Mouse (Mus musculus): ENCODE results near the gene Daglb. TPM values are rescaled to one million over a fixed set of nuclear protein-coding genes. Genes with fewer than 3 reads are reported as not detected.
"Not testable (repeated sequence)": the region's sequence is repeated elsewhere in the genome, so short reads cannot be mapped to it uniquely, and the experiment has no call there.

Gene Daglb
- polyA plus RNA-seq, 1 experiment from 2014 or later = 4.9 TPM

DNA sequence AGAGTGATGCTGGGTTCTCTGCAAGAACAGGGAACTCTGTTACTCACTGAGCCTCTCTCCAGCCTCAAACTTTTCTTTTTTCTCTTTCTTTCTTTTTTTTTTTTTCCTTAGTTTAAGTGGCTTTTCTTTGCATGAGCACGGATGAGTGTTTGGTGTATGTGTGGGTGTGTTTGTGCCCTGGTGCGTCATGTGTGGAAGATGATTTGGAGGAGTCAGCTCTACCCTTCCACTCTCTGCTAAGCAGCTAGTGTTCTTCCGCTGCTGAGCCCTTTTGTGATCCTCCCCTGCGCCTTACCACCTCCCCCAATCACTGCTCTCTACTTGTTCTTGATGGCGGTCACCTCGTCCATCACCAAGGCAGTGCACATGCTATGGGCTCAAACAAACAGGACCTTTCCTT is 31.3 kb downstream of the Daglb start:
- Histone ChIP-seq H3K9me3 (replicated peaks; ENCODE audit: low read length) (no peaks in the 10 kb centered on the region), H3K9ac (ENCODE audit: low read depth, low read length) (no peak overlapping the region), H3K4me2 (ENCODE audit: low read length) (no peak overlapping the region), H3K27ac (no peak overlapping the region), H3K36me3 (ENCODE audit: insufficient read depth, low read length) (no peaks in the 10 kb centered on the region), H3K4me3 (replicated peaks; ENCODE audit: low read depth, low read length) (no peak overlapping the region), H3K4me1 (replicated peaks; ENCODE audit: insufficient read depth, low read length) (no peaks in the 10 kb centered on the region), H3K27me3 (ENCODE audit: insufficient read depth, low read length) (no peaks in the 10 kb centered on the region)
- no peak for TF ChIP-seq CTCF (IDR thresholded peaks at IDR 0.05; ENCODE audit: low read depth)
- WGBS = 89% methylated on average over 6 of the region's 6 CpGs
- ATAC-seq (replicated peaks; ENCODE audit: low FRiP score, low read depth) (no peak), DNase-seq (ENCODE audit: low spot score) (no peak)

- Histone ChIP-seq H3K27me3 (ENCODE audit: insufficient read depth, low read length) (no peaks in the 10 kb centered on the region), H3K9me3 (replicated peaks; ENCODE audit: low read length) (no peaks in the 10 kb centered on the region), H3K4me3 (replicated peaks; ENCODE audit: low read depth, low read length) (no peak overlapping the region), H3K36me3 (ENCODE audit: insufficient read depth, low read length) (0 out of 2 replicates have a peak, but pooled peaks cover 3% of the 10 kb centered on the region), H3K27ac (no peak overlapping the region), H3K4me1 (replicated peaks; ENCODE audit: insufficient read depth, low read length) (no peaks in the 10 kb centered on the region), H3K9ac (ENCODE audit: low read depth, low read length) (no peak overlapping the region), H3K4me2 (ENCODE audit: low read length) (no peak overlapping the region)
- 78% methylated on average over 3 of the region's 3 CpGs for WGBS
- DNase-seq (ENCODE audit: low spot score) = no peak
- ATAC-seq (replicated peaks; ENCODE audit: low FRiP score, low read depth) = no peak
- TF ChIP-seq CTCF (IDR thresholded peaks at IDR 0.05; ENCODE audit: low read depth) = peak; percentile 44
Measured at GRCm38 (mm10) chr5:143497451-143497850, 33.1 kb downstream of the Daglb start.

DNA sequence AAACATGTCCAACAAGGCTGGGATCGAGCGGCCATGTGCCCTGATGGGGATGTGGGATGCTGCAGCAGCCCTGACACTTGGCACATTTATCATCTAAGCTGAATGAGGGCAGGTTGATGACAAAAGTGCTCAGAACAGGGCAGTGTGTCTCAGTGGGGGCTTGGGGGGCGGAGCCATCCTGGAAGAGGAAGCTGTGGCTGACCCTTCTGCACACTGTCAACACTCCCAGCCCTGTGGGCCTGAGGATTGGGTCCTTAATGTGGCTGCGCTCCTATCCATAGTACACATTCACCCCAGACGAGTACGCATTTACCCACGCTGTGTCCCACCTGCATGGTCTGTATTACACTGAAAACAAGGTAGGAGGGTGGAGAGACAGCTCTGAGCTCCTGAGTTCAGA is 34.8 kb downstream of the Daglb start:
- Histone ChIP-seq H3K4me3 (replicated peaks; ENCODE audit: low read depth, low read length) (no peak overlapping the region), H3K9ac (ENCODE audit: low read depth, low read length) (no peak overlapping the region), H3K9me3 (replicated peaks; ENCODE audit: low read length) (no peaks in the 10 kb centered on the region), H3K27ac (no peak overlapping the region), H3K4me1 (replicated peaks; ENCODE audit: insufficient read depth, low read length) (no peaks in the 10 kb centered on the region), H3K27me3 (ENCODE audit: insufficient read depth, low read length) (no peaks in the 10 kb centered on the region), H3K36me3 (ENCODE audit: insufficient read depth, low read length) (0 out of 2 replicates have a peak, but pooled peaks cover 6% of the 10 kb centered on the region), H3K4me2 (ENCODE audit: low read length) (no peak overlapping the region)
- no peak for ATAC-seq (replicated peaks; ENCODE audit: low FRiP score, low read depth)
- TF ChIP-seq CTCF (IDR thresholded peaks at IDR 0.05; ENCODE audit: low read depth) = no peak
- WGBS = 87% methylated on average over 7 of the region's 7 CpGs
- no peak for DNase-seq (ENCODE audit: low spot score)

DNA sequence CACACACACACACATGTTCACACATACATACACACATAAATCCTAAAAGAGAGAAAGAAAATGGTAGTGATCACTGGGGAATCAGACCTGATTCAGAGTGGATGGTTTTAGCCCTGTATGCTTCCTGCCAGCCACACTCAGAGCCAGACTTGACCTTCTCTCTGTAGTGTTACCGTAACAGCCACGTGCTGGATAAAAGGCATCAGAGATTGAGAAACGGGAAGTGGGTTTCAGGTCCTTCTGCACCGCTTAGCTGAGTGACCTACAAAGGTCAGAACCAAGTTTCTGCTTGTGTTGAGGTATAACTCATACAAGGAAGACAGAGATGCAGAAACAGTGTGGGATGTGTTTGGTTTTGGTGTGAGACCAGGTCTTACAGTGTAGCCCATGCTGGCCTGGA is 35.3 kb downstream of the Daglb start:
- no peaks in the 10 kb centered on the region for H3K27me3 ChIP-seq (ENCODE audit: insufficient read depth, low read length)
- H3K9ac ChIP-seq (ENCODE audit: low read depth, low read length) = no peak overlapping the region
- H3K36me3 ChIP-seq (ENCODE audit: insufficient read depth, low read length) = peaks cover 6% of the 10 kb centered on the region; the same call in 1 of the 2 replicates
- no peak for TF ChIP-seq CTCF (IDR thresholded peaks at IDR 0.05; ENCODE audit: low read depth)
- no peaks in the 10 kb centered on the region for H3K4me1 ChIP-seq (replicated peaks; ENCODE audit: insufficient read depth, low read length)
- no peak for DNase-seq (ENCODE audit: low spot score)
- no peak overlapping the region for H3K27ac ChIP-seq
- no peak overlapping the region for H3K4me2 ChIP-seq (ENCODE audit: low read length)
- 75% methylated on average over 4 of the region's 4 CpGs for WGBS
- no peak for ATAC-seq (replicated peaks; ENCODE audit: low FRiP score, low read depth)
- H3K4me3 ChIP-seq (replicated peaks; ENCODE audit: low read depth, low read length) = no peak overlapping the region
- H3K9me3 ChIP-seq (replicated peaks; ENCODE audit: low read length) = no peaks in the 10 kb centered on the region

DNA sequence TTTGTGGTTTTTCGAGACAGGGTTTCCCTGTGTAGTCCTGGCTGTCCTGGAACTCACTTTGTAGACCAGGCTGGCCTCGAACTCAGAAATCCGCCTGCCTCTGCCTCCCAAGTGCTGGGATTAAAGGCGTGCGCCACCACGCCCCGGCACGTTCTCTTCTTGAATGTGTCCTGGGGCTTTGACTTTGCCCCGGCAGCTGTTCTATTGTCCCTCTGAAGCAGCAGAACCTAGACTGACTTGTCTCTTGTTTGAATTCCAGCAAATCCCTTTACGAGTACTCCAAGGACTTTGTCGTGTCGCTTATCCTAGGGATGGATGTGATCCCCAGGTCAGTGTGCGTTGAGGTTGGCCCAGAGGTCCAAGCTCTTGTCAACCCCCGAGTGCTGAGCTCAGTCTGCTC is 36.3 kb downstream of the Daglb start:
- H3K4me3 ChIP-seq (replicated peaks; ENCODE audit: low read depth, low read length); H3K4me1 ChIP-seq (replicated peaks; ENCODE audit: insufficient read depth, low read length); H3K27me3 ChIP-seq (ENCODE audit: insufficient read depth, low read length); H3K9ac ChIP-seq (ENCODE audit: low read depth, low read length); H3K9me3 ChIP-seq (replicated peaks; ENCODE audit: low read length); H3K27ac ChIP-seq; ATAC-seq (replicated peaks; ENCODE audit: low FRiP score, low read depth); DNase-seq (ENCODE audit: low spot score); H3K4me2 ChIP-seq (ENCODE audit: low read length): not testable (repeated sequence)
- peaks cover 13% of the 10 kb centered on the region for H3K36me3 ChIP-seq (ENCODE audit: insufficient read depth, low read length)
- 90% methylated on average over 12 of the region's 14 CpGs for WGBS

- Histone ChIP-seq H3K9me3 (replicated peaks; ENCODE audit: low read length) (no peaks in the 10 kb centered on the region), H3K36me3 (ENCODE audit: insufficient read depth, low read length) (peaks cover 13% of the 10 kb centered on the region), H3K4me3 (replicated peaks; ENCODE audit: low read depth, low read length) (no peak overlapping the region), H3K27ac (no peak overlapping the region), H3K9ac (ENCODE audit: low read depth, low read length) (no peak overlapping the region), H3K4me1 (replicated peaks; ENCODE audit: insufficient read depth, low read length) (no peaks in the 10 kb centered on the region), H3K27me3 (ENCODE audit: insufficient read depth, low read length) (no peaks in the 10 kb centered on the region), H3K4me2 (ENCODE audit: low read length) (no peak overlapping the region)
- ATAC-seq (replicated peaks; ENCODE audit: low FRiP score, low read depth) (no peak), DNase-seq (ENCODE audit: low spot score) (no peak)
- WGBS = 79% methylated on average over 8 of the region's 8 CpGs
- no peak for TF ChIP-seq CTCF (IDR thresholded peaks at IDR 0.05; ENCODE audit: low read depth)
Measured at GRCm38 (mm10) chr5:143501140-143501539, 36.8 kb downstream of the Daglb start.

- peaks cover 13% of the 10 kb centered on the region for H3K36me3 ChIP-seq (ENCODE audit: insufficient read depth, low read length)
- WGBS = 97% methylated on average over 2 of the region's 2 CpGs
Measured at GRCm38 (mm10) chr5:143501649-143502048, 37.3 kb downstream of the Daglb start.

More at GRCm38 (mm10) chr5:143501649-143502048, 37.3 kb downstream of the Daglb start:
- no peak overlapping the region for H3K27ac ChIP-seq
- TF ChIP-seq CTCF (IDR thresholded peaks at IDR 0.05; ENCODE audit: low read depth) = no peak
- ATAC-seq (replicated peaks; ENCODE audit: low FRiP score, low read depth) (no peak), DNase-seq (ENCODE audit: low spot score) (no peak)
- H3K4me1 ChIP-seq (replicated peaks; ENCODE audit: insufficient read depth, low read length) = no peaks in the 10 kb centered on the region
- H3K4me3 ChIP-seq (replicated peaks; ENCODE audit: low read depth, low read length) = no peak overlapping the region
- no peak overlapping the region for H3K9ac ChIP-seq (ENCODE audit: low read depth, low read length)
- H3K9me3 ChIP-seq (replicated peaks; ENCODE audit: low read length) = no peaks in the 10 kb centered on the region
- no peaks in the 10 kb centered on the region for H3K27me3 ChIP-seq (ENCODE audit: insufficient read depth, low read length)
- H3K4me2 ChIP-seq (ENCODE audit: low read length) = no peak overlapping the region
